Mouse (Mus musculus) myocyte (in vitro differentiated cells): ENCODE data around the gene Ktn1.

Experiments
- MAX ChIP-seq: IDR thresholded peaks from one replicate; pipeline ENCODE4 v1.6.1; 2011; ENCODE audit warnings: low read depth, mild to moderate bottlenecking, control low read depth
- POLR2A ChIP-seq: IDR thresholded peaks from one replicate; pipeline ENCODE4 v1.6.1; 2011; ENCODE audit warnings: low read depth, mild to moderate bottlenecking, control low read depth, moderate library complexity; ENCODE audit not compliant: insufficient read length
- TCF12 ChIP-seq: IDR thresholded peaks from one replicate; pipeline ENCODE4 v1.6.1; 2011; ENCODE audit warnings: mild to moderate bottlenecking, control low read depth; ENCODE audit not compliant: poor library complexity, insufficient read depth, severe bottlenecking
- USF1 ChIP-seq: IDR thresholded peaks from one replicate; pipeline ENCODE4 v1.6.1; 2011; ENCODE audit warnings: low read depth, mild to moderate bottlenecking, control low read depth, moderate library complexity

DNA sequence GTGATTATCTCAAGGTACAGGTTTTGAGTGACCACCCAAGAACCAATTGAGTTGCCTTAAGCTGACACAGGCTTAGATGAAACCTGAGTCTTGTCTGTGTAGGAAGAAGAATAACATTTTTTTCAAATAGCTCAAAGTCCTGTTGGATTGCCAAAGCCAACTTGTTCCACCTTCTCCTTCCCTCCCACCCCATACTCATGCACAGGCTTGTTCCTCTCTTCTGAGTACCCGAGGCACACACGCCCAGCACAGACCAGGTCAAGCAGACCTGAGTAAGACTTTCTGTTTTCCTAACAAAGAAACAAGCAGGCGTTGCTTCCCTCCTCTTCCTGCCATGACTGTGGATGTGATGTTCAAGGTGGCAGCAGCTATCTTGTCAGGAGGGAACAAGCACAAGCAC is 23.4 kb upstream of the Ktn1 start:
- TF ChIP-seq POLR2A (no peak), TCF12 (no peak), MAX (no peak), USF1 (no peak)
